Mouse (Mus musculus) bone marrow macrophage, adult 2 months (primary cell): Measurements from ENCODE around the gene Ttc16. TPM values are rescaled to one million over a fixed set of nuclear protein-coding genes. Genes with fewer than 3 reads are reported as not detected.
A peak's percentile ranks its signal among the peaks of the same experiment; 100 is the strongest.

Experiments used
- H3K27ac ChIP-seq: 2 replicates; pipeline ENCODE4 v1.5.1; 2012; ENCODE audit warnings: low read depth, low read length; ENCODE audit not compliant: insufficient read depth
- H3K4me1 ChIP-seq: 2 replicates; pipeline ENCODE4 v1.6.1; 2012; ENCODE audit warnings: low read length; ENCODE audit not compliant: control insufficient read depth, insufficient read depth
- H3K4me3 ChIP-seq: 2 replicates; pipeline ENCODE4 v1.5.1; 2012; ENCODE audit warnings: mild to moderate bottlenecking, low read length, moderate library complexity; ENCODE audit not compliant: insufficient read depth
- CTCF ChIP-seq: IDR thresholded peaks from 2 replicates; pipeline ENCODE4 v1.5.1; 2012; ENCODE audit warnings: low read depth, mild to moderate bottlenecking, low read length, moderate library complexity
- POLR2A ChIP-seq: IDR thresholded peaks from 2 replicates; pipeline ENCODE4 v1.6.1; 2012; ENCODE audit warnings: mild to moderate bottlenecking, low read depth, low read length, borderline replicate concordance
- polyA plus RNA-seq: library from polyadenylated mRNA; stranded (reverse); fragments of >200 nt; gene quantifications from 2 replicates; pipeline ENCODE4 v1.2.4, GENCODE M21; 2012; ENCODE audit not compliant: missing spikeins, insufficient read depth, insufficient read length

The Ttc16 gene
- polyA plus RNA-seq, 1 experiment = not detected

DNA sequence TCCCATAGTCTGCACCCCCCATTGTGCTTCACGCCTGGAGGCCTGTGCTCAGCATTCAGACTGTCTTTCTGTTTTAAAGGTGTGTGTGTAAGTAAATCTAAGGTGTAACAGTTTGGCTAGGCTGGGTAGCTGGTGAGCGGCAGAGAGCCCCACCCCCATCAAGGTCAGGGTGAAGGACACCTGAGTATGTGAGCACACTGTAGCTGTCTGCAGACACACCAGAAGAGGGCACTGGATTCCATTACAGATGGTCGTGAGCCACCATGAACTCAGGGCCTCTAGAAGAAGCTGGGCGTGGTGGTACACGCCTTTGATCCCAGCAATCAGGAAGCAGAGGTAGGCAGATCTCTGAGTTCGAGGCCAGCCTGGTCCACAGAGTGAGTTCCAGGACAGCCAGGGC lies 6.3 kb upstream of the Ttc16 start:
- no peak for TF ChIP-seq CTCF
- no peak for TF ChIP-seq POLR2A
- Histone ChIP-seq H3K4me1 (peaks cover 3% of the 10 kb centered on the region), H3K27ac (no peak overlapping the region), H3K4me3 (no peak overlapping the region)

DNA sequence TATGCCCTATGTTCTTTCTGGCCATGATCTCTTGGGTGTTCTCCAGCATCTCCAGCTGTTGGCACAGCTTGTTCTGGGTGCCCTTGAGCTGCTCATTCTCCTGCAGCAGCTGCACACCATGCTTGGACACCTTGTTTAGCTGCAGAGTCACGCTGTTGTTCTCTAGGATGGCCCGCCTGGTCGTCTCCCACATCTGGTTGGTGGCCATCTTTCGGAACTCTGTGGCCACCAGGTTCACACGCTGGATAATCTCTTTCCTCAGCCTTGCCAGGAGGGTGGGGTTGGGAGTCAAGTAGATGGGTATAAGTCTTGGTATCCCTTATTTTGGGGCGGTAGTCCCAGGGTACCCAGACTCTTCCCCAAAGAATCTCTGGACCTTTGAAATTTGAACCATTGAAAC lies 4.3 kb upstream of the Ttc16 start:
- no peak overlapping the region for H3K27ac ChIP-seq
- H3K4me1 ChIP-seq = peaks cover 8% of the 10 kb centered on the region
- TF ChIP-seq CTCF (no peak), POLR2A (no peak)
- no peak overlapping the region for H3K4me3 ChIP-seq

DNA sequence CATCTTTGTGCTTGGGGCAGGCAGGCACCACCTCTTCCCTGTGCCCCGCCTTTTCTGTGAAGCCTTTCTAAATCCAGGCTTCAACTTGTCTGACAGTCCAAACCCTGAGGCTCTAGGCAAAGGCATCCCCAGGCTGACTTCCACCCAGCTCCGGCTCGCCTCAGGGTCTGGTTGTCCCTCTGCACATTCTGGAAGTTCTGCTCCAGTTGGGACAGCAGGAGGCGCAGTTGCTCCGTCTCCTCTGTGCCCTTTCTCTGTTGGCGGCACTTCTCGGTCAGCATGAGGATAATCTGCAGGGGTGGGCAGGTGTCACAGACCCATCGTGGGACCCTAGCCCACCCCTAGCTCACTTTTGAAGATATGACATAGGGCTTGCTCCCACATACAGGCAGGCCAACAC lies 3.7 kb upstream of the Ttc16 start:
- H3K4me1 ChIP-seq = peaks cover 8% of the 10 kb centered on the region
- peak; percentile 47; the same call in 1 of the 2 replicates for TF ChIP-seq CTCF
- no peak for TF ChIP-seq POLR2A
- no peak overlapping the region for H3K27ac ChIP-seq
- H3K4me3 ChIP-seq = no peak overlapping the region

DNA sequence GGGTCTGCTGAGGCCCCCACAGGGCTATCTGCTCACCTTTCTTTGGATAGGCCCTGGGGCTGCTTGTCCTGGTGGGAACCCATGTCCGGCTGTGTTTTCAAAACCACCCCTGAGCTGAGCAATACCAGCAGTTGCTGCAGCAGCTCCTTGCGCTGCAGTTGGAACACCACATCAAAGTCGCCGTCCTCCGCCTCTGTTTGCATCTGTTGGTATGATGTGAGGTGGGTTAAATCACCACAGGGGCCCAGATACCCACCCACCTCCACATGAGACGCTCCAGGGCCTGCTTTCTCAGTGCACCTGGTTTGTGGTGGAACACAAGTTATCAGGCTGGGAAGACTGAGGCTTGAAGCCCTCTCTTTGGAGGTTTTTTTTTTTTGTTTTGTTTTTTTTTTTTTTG lies 2.6 kb upstream of the Ttc16 start:
- TF ChIP-seq POLR2A (no peak), CTCF (no peak)
- Histone ChIP-seq H3K4me3 (no peak overlapping the region), H3K27ac (no peak overlapping the region), H3K4me1 (peaks cover 6% of the 10 kb centered on the region)

DNA sequence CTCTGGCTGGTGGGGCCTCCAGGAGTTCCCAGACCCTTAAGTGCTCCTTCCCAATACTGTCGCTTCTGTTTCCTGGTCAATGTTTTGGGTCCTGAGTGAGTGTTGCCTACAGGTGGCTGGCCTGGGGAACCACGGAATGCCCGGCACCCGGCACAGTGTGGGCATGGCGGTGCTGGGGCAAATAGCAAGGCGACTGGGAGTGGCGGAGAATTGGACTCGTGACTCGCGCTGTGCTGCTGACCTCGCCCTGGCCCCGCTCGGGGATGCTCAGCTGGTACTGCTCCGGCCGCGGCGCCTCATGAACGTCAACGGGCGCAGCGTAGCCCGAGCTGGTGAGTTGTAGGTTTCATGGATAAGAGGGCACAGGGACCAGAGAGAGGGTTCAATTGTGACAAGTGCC lies 759 bp upstream of the Ttc16 start:
- H3K4me1 ChIP-seq = peaks cover 6% of the 10 kb centered on the region
- H3K4me3 ChIP-seq = peak overlapping the region; percentile 64
- no peak overlapping the region for H3K27ac ChIP-seq
- TF ChIP-seq CTCF (no peak), POLR2A (no peak)

DNA sequence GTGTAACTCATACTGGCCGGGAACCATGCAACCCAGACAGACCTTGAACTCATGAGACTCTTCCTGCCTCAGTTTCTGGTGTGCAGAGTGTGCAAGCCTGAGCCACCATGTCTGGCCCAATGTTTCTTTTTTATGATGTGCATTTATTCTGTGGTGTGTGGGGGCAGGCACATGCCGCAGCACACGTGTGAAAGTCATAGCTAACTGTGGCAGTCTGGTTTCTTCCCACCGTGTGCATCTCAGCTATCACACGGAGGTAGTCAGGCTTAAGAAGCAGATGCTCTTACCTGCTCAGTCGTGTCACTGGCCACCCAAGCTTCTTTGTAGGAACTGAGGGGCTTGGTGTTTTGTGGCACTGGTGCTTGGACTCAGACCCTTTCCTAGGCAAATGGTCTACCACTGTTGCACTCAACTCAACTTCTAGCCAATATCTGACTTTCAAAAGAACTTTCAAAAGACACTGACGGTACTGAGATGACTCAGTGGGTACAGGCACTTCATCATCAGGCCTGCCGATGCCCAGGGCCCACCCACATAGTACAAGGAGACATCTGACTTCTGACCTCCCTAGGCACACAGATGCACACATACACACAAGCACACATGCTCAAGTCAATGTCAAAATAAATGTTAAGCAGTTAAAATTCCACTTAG lies 2.7 kb downstream of the Ttc16 start:
- Histone ChIP-seq H3K4me1 (peaks cover 6% of the 10 kb centered on the region), H3K4me3 (no peak overlapping the region), H3K27ac (no peak overlapping the region)
- TF ChIP-seq CTCF = no peak
- TF ChIP-seq POLR2A = no peak

DNA sequence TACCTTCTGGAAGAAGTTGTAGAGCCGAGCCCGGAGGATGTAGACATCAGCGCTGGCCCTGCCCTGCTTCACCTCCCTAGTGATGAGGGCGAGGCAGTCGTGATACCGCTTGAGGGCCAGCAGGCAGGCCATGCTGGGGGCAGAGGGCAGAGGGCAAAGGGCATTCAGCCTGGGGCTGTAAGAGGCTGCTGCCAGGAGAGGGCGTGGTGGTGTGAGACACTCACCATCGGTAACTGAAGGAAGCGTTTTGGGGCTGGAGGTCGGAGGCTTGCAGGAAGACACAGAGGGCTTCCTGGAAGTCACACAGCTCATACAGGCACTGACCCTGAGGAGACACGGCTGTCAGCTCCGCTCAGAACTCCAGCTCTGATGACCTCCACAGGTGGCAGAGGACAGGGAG lies 3.5 kb downstream of the Ttc16 start:
- no peak overlapping the region for H3K4me3 ChIP-seq
- H3K27ac ChIP-seq = no peak overlapping the region
- peaks cover 6% of the 10 kb centered on the region for H3K4me1 ChIP-seq
- TF ChIP-seq CTCF = no peak
- TF ChIP-seq POLR2A = no peak

DNA sequence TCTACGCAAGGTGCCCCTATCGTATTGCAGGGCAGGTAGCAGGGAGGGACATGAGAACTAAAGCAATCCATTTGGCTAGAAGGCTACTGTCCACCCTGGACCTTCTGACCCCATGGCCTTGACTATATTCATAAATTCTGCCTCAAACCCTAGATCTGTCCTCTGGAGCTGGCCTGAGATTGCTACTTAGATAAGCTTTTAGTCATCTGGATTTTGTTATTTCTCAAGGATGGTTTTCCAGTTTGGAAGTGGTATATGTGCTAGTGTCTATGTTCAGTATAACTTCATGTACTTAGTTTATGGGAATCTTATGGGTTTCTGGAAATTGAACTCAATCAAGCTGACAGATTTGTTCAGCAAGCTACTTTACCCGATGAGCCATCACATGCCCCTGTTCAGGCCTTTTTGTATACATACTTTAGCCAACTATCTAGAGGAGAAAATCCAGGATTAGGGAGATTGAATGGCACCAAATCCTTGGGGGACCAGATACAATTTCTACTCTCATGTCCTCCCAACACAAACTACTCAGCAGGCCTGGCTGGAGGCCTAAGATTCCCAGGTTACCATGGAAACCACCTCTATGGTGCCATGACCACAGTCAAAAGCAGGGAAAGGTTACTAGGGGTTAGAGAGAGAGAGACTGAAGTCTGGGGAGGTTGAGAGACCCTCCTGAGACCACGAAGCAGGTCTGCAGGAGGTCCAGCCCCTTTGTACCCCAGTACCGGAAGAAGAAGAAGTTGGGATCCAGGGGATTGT lies 5.9 kb downstream of the Ttc16 start:
- no peak for TF ChIP-seq CTCF
- TF ChIP-seq POLR2A = no peak
- Histone ChIP-seq H3K27ac (no peak overlapping the region), H3K4me3 (no peak overlapping the region)

DNA sequence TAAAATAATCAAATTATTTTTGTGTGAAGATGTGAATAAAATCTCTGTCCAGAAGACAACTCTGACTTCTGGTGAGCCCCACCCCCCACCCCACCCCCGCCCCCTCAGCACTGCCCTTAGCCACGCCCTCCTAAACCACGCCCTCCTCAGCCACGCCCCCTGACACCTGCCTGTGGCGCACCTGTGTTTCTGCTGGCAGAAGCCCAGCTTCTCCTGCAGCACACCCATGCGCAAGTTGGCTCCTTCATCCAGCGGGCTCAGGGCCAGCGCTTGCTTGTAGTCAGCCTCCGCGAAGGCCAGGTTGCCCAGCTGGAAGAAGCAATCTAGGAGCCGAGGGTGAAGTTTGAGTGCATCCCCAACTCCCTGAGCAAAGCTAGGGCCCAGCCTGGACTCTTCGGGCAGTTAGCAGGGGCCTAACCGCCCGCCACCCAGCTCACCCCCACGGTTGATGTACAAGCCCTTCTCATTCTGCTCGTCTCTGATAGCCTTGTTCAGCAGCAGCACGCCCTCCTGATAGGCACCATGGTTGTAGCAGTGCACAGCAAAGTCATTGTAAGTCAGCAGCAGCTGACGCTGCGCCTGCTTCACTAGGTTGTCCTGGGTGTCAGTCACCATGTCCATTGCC lies 6.7 kb downstream of the Ttc16 start:
- H3K4me3 ChIP-seq = no peak overlapping the region
- TF ChIP-seq CTCF (no peak), POLR2A (no peak)
- H3K27ac ChIP-seq = no peak overlapping the region
- H3K4me1 ChIP-seq = no peaks in the 10 kb centered on the region

More for the DNA sequence above, 5.9 kb downstream of the Ttc16 start:
- H3K4me1 ChIP-seq = no peaks in the 10 kb centered on the region

DNA sequence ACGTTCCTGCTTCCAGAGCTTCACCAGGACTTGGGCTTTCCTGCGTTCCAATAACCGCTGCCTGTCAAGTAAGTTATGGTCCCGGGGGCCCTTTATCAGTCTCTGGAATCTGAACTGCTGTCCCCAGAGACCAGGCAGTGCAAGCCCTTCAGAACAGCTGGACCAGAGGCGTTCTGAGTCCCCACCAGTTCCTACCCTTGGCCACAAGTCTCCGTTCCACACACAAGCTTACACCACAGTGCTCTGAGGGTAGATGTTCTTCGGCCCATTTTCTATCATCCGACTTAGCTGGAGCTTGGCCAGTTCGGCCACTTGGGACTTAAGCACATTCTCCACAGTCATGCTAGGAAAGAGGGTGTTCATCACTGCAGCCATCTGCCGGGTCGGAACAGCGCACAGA lies 8.2 kb downstream of the Ttc16 start:
- Histone ChIP-seq H3K27ac (no peak overlapping the region), H3K4me1 (no peaks in the 10 kb centered on the region), H3K4me3 (no peak overlapping the region)
- no peak for TF ChIP-seq CTCF
- TF ChIP-seq POLR2A = no peak
